Mouse (Mus musculus) liver, postnatal 0 days (tissue): ENCODE data around the gene Kctd17.

Experiments used
- CTCF ChIP-seq: sonication (generic); IDR thresholded peaks from 2 replicates; pipeline ENCODE4 v1.5.1; 2016; ENCODE audit warnings: antibody characterized with exemption, low read depth
- EP300 ChIP-seq: IDR thresholded peaks from 2 replicates; pipeline ENCODE4 v1.6.1; 2016; ENCODE audit warnings: antibody characterized with exemption, low read depth, mild to moderate bottlenecking

DNA sequence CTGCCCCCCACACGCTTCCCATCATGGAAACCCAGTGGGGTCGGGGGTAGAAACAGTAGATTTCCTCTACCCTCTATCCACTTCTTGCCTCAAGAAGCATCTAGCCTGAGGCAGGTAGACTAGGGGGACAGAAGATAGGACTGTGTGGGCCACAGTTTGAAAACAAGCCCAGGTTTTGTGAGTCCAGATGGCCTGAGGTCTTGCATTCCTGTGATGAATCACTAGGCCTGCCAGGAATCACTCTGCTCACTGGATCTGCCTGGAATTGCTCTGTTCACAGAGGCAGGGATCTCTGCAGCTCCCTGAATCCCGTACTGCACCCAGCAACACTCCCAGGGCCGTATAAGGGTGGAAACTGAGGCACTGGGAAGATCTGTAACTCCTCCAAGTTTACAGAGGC lies 54.9 kb downstream of the Kctd17 start:
- no peak for TF ChIP-seq CTCF
- TF ChIP-seq EP300, result no peak
